Comparison of ENCODE assay signal across 9 mouse cellular contexts in the genomic region with DNA sequence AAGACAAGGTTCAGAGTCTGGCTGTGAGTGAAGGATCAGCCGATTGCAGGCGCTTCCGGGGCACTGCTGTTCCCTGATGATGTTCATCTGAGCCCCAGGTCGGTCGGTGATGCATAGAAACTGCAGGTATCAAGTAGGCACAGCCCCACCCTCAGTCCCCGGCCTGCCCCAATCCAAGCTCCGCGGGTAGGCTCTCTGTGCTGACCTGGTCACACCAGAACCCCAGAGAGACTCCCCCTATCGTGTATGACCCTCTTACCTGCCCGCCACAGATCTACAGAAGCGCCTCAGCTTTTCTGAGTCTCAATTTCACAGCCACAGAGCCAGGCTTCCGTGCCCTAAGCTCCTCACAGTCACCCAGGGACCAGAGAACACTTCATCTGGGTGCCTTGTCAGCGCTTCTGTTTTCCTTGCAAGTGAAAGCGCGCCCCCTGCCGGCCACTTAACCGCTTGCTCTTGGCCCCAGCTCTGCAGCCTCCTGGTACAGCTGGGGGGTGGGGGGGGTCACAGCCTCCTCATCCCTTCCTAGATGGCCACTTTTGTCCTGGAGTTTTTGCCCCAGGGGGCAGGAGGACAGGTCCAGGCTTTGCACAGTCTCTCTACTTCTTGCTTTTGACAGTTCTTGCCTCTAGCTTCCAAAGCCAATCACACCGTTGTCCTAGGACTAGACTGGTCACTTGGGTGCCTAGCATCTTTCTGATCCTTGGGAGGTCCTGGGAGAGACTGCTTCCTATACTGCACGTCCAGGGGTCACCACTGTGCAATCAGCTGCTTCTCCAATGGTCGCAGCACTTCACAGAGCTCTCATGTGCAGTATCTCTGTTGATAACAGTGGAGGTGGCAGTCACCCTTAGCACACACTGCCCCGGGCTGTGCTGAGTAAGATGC. TPM values are rescaled to one million over a fixed set of nuclear protein-coding genes. Genes with fewer than 3 reads are reported as not detected.
DNase-seq lines count a peak whose midpoint lies in the region; ATAC-seq lines count a peak whose summit lies in the region.
"Had no signal": no experiment of that assay in that cellular context is flagged by ENCODE, and none has a peak within 500 bp of the region (broad histone marks: within the 10 kb centered on the region; RNA-seq: fewer than 3 reads in every experiment).

No protein-coding gene starts in this region.

- no peaks in the 10 kb centered on the region for H3K36me3 ChIP-seq in hindbrain, embryonic 16.5 days (ENCODE audit: control insufficient read depth, insufficient read depth, low read length)

- 38% methylated on average over 21 of the region's 21 CpGs for WGBS in hindbrain, embryonic 16.5 days

- H3K4me3 ChIP-seq in hindbrain, embryonic 16.5 days (ENCODE audit: low read length): no peak overlapping the region
- H3K4me3 ChIP-seq: limb, embryonic 13.5 days had no signal

- no peaks in the 10 kb centered on the region for H3K27me3 ChIP-seq in hindbrain, embryonic 16.5 days (replicated peaks; ENCODE audit: control insufficient read depth, insufficient read depth, low read length)
- H3K27me3 ChIP-seq: limb, embryonic 13.5 days had no signal

- H3K4me1 ChIP-seq in hindbrain, embryonic 16.5 days (ENCODE audit: control insufficient read depth, insufficient read depth, low read depth, low read length): peaks cover 3% of the 10 kb centered on the region; the same call in 1 of the 2 replicates
- H3K4me1 ChIP-seq: limb, embryonic 13.5 days had no signal

- no peak overlapping the region for H3K9ac ChIP-seq in hindbrain, embryonic 16.5 days (ENCODE audit: low read depth, low read length)
- H3K9ac ChIP-seq: limb, embryonic 13.5 days had no signal

- ATAC-seq in hindbrain, embryonic 16.5 days: peak; percentile 79

- no peak overlapping the region for H3K4me2 ChIP-seq in hindbrain, embryonic 16.5 days (ENCODE audit: low read length)
- H3K4me2 ChIP-seq: limb, embryonic 13.5 days had no signal

- no peak overlapping the region for H3K27ac ChIP-seq in hindbrain, embryonic 16.5 days (ENCODE audit: low read depth, low read length)
- H3K27ac ChIP-seq: limb, embryonic 13.5 days had no signal

- peak; percentile 57 for DNase-seq in T-cell, adult 2 months (ENCODE audit: low spot score)
- DNase-seq in cerebellum, postnatal 10 days: peak; percentile 96 to 99
- DNase-seq in frontal cortex, postnatal 14 days (ENCODE audit: low spot score in 2 of 2): peak; percentile 55 to 84
- peak; percentile 82 to 85 for DNase-seq in layer of hippocampus, postnatal 36 days
- peak; percentile 89 to 90 for DNase-seq in lung, postnatal 4 days
- DNase-seq in retina, postnatal 7 days (ENCODE audit: low read depth, low spot score): peak; percentile 79
- DNase-seq in thymus, postnatal 36 days: peak; percentile 87 to 89

- no peaks in the 10 kb centered on the region for H3K9me3 ChIP-seq in hindbrain, embryonic 16.5 days (ENCODE audit: control insufficient read depth, low read length)
- H3K9me3 ChIP-seq: limb, embryonic 13.5 days had no signal

RNA-seq across cellular contexts. Expression of gene Orm1, which starts 36.9 kb away (rescaled TPM):
- not detected in 2 replicates for polyA plus RNA-seq in hindbrain, embryonic 16.5 days (2015; fragmentation: Nextera tagmentation; extraction: Ambion mirVana)
- total RNA-seq in layer of hippocampus, postnatal 36 days (2021): not detected
- polyA plus RNA-seq: limb, embryonic 13.5 days had no signal

RNA-seq across cellular contexts. Expression of gene Orm3, which starts 48.5 kb away (rescaled TPM):
- not detected in 2 replicates for polyA plus RNA-seq in hindbrain, embryonic 16.5 days (2015; fragmentation: Nextera tagmentation; extraction: Ambion mirVana)
- total RNA-seq in layer of hippocampus, postnatal 36 days (2021): not detected
- polyA plus RNA-seq: limb, embryonic 13.5 days had no signal

RNA-seq across cellular contexts. Expression of gene Orm2, which starts 54.8 kb away (rescaled TPM):
- polyA plus RNA-seq in hindbrain, embryonic 16.5 days (2015; fragmentation: Nextera tagmentation; extraction: Ambion mirVana): not detected in 2 replicates
- total RNA-seq in layer of hippocampus, postnatal 36 days (2021): not detected
- polyA plus RNA-seq: limb, embryonic 13.5 days had no signal
